Mouse (Mus musculus): ENCODE measurements around the gene Mgat1.

GRCm38 (mm10) chr11:49243727-49244594, at the start of gene Mgat1:
- no peak for TF ChIP-seq GATA1 (IDR thresholded peaks at IDR 0.05; ENCODE audit: low read length)
- TF ChIP-seq TAL1 (IDR thresholded peaks at IDR 0.05; ENCODE audit: low read length), result no peak
